Mouse (Mus musculus) embryo, embryonic 11.5 days (tissue): ENCODE measurements around the gene Bcor.
A peak's percentile ranks its signal among the peaks of the same experiment; 100 is the strongest.

Source experiments
- DNase-seq: peaks from one replicate; pipeline ENCODE4 v3.0.0-alpha.2; 2012; ENCODE audit warnings: low read depth, low spot score

Bcor gene

DNA sequence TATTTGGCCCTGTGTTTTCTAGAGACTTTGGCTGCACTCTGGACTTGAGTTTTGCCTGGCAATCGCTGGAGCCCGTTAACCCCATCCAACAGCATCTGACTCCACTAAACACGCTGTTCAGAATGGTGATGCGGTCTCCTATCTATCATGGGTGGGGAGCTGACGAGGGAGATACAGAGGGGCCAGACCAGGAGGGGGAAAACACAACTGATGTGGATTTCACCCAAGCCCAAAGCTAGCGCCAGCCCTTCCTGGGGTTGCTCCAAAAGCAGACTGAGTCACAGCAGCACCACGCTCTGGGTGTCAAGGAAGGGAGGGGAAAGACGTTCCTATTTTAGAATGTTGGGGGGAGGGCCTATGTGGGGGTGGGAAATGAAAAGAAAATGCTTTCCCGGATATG is 94.4 kb downstream of the Bcor start:
- no peak for DNase-seq

- no peak for DNase-seq
These were observed 97.3 kb downstream of the Bcor start for GRCm38 (mm10) chrX:12062932-12063260.

GRCm38 (mm10) chrX:12062121-12062931 is 97.8 kb downstream of the Bcor start:
- DNase-seq = no peak

- DNase-seq = no peak
These were observed 99.3 kb downstream of the Bcor start for GRCm38 (mm10) chrX:12060848-12061247.

DNA sequence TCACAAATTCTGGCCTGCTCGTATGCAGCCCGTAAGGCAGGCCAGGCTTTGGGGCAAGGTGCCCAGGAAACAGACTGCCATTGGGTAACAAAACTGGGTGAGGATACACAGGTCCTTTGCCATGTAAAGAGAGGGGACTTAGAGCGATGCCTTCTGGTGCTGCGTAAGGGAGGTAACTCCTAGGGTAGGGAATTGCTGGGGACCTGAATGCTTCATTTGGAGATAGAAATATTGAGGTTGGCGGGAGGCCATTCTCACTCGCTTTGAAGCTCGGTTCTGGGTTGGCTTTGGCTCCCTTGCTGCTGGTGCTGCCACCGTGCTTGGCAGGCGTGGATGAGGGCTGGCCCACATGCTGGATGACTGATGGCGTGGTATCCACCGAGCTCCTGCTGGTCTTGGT is 102.9 kb downstream of the Bcor start:
- DNase-seq = no peak

- no peak for DNase-seq
These were observed 106.7 kb downstream of the Bcor start for GRCm38 (mm10) chrX:12053315-12053914.

DNA sequence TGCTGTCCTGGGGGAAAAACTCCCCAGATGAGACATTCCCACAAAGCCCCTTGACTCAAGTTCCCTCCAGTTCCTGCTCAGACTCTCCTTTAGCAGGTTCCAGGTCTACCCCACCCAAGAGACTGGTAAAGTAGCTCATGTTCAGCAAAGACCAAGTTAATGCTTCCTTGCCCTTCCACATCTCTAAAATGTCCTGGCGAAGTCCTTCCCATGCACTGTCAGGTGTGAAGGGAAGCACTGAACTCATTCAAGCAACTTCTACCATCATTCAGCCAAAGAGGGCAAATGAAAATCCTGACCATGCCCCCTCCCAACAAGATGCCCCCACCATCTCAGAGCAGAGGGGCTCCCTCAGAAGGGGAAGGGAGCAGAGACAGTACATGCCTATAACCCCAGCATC is 107.5 kb downstream of the Bcor start:
- no peak for DNase-seq

DNA sequence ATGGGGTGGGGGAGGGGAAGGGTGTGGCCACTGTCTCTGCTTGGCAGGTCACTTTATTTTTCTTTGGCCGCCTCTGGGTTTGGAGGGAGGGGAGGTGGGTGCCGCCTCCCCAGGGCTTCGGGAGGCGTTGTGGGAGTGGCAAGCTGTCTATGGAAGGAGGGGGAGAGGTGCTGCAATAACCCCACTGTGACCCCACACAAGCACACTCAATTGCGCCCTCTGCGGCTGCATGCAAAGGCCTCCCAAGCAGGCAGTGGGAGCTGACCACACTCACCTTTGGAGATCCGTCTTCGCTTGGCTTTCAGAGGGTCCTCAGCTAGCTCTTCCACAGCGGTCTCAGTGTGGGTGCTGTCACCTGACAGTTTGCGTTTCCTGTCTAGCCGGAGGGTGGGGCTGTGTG is 111.4 kb downstream of the Bcor start:
- no peak for DNase-seq

GRCm38 (mm10) chrX:12048166-12048565 is 112.0 kb downstream of the Bcor start:
- DNase-seq = no peak

DNA sequence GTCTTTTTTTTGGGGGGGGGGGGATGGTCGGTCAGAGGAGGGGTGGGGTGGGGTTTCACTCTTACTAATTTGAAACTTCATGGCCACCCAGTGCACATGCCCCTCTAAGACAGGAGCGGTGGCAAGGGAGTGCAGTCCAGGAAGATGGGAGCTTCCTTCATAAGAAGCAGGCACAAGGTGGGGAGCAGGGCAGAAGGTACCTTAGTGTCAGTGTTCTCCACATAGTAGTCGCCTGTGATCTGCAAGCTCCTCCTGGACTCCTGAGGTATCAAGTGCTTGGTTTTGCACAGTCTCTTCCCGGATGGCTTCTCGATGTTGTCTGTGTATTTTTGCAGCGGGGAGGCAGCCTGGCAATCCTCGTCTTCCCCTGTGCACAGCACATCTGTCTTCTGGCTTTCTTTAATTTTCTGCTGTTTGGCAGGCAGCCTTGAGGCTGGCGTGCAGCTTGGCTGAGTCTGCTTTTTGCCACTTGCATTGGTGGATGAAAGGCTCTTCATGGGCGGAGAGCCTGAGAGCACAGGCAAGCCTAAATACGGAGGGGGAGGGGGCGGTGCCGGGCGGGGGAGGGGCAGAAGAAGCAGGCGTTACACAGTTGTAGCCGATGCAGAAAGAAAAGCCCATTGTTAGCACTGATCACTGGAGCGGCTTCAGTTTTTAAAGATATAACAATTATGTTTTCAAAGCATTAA is 112.8 kb downstream of the Bcor start:
- DNase-seq = no peak

GRCm38 (mm10) chrX:12046676-12047075 is 113.5 kb downstream of the Bcor start:
- no peak for DNase-seq

- no peak for DNase-seq
These were observed 116.8 kb downstream of the Bcor start for GRCm38 (mm10) chrX:12043352-12043751.

- no peak for DNase-seq
These were observed 118.7 kb downstream of the Bcor start for GRCm38 (mm10) chrX:12041453-12041852.

GRCm38 (mm10) chrX:12014726-12015464 is 145.3 kb downstream of the Bcor start:
- DNase-seq = no peak

DNA sequence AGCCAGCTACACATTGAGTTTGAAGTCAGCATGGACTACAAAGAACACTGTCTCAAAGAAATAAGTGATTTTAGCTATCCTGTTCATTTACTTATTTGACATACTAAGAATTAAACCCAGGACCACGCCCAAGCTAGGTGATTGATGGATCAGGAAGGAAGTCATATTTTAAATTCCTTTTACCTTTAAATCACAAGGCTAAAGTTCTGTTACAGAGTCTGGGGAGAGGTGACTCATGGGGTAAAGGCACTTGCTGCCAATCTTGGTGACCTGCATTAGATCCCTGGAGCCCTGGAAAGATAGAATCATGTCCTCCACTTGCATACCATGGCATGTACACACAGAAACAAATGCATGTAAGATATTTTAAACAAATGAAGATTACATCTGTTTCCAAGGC is 149.5 kb downstream of the Bcor start:
- DNase-seq = no peak

- no peak for DNase-seq
These were observed 151.1 kb downstream of the Bcor start for GRCm38 (mm10) chrX:12009046-12009445.

- DNase-seq = no peak
These were observed 152.2 kb downstream of the Bcor start for GRCm38 (mm10) chrX:12007832-12008540.

DNA sequence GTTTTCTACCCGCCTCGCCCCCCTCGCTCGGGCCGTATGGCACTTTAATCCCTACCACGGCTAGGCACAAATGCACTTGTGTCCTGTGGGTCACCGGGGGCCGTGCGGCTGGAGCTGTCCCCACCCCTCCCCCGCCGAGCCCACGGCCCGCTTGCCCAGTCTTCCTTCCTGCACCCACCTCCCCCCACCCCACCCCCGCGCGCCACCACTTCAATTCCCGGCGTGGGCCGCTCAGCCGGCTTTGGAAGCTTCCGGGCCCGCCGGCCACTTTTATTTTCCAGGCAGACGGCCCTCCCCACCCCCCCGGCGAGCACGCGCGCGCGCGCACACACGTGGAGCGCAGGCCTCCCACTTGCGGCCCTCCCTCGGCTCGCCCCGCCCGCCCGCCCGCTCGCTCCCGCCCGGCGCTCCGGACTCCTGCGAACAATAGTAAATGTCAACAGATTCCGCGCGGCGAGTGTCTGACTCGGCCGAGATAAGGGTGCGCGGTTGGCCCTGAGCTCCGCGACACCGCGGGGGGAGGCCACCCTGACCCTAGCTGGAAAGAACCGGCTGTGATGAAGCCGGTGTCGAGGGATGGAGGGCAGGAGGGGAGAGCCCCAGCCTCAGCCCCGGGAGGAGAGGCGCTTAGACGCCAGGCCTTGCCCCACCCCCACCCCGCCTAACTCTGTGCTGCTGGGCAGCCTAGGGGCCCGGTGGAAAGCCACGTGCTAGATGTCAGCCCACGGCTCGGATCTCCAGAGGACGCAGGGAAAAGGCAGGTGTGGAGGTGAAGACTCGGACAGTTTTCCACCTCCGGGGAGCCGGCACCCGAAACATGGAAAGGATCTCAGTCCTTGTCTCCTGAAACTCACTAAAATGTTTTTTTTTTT is 153.0 kb downstream of the Bcor start:
- peak; percentile 62 for DNase-seq

GRCm38 (mm10) chrX:12006031-12006881 is 153.9 kb downstream of the Bcor start:
- no peak for DNase-seq
